Mouse (Mus musculus): ENCODE results near the gene Ptpn6.

GRCm38 (mm10) chr6:124746296-124746605 lies 7.7 kb upstream of the Ptpn6 start:
- TF ChIP-seq CTCF (IDR thresholded peaks at IDR 0.05; ENCODE audit: low read depth), result no peak
- no peak for TF ChIP-seq EP300 (IDR thresholded peaks at IDR 0.05; ENCODE audit: low read depth)

Data from liver, embryonic 14.5 days (tissue).